Mouse (Mus musculus) testis, postnatal 14 days (tissue): ENCODE measurements at regions not wholly inside any gene's neighbourhood (a gene's known extent, or its start where the extent isn't known, plus 50 kb on each side); places are given as distances from the start of the nearest gene placed in this dataset.
"Not testable (repeated sequence)": the region's sequence is repeated elsewhere in the genome, so short reads cannot be mapped to it uniquely, and the experiment has no call there.

Experiments used
- DNase-seq: peaks from one replicate; pipeline ENCODE4 v3.0.0; 2021; ENCODE audit warnings: low spot score

GRCm38 (mm10) chr16:50533881-50534280 lies 57.1 kb downstream of the Ccdc54 start:
- DNase-seq = no peak

GRCm38 (mm10) chr16:50529511-50530416 lies 61.2 kb downstream of the Ccdc54 start:
- DNase-seq = peak; percentile 84

- peak; percentile 76 for DNase-seq
These were observed 62.1 kb downstream of the Ccdc54 start for GRCm38 (mm10) chr16:50528677-50529510.

GRCm38 (mm10) chr16:50528355-50528676 lies 62.6 kb downstream of the Ccdc54 start:
- no peak for DNase-seq

- DNase-seq = not testable (repeated sequence)
These were observed 64.0 kb downstream of the Ccdc54 start for GRCm38 (mm10) chr16:50526930-50527329.

- peak; percentile 36 for DNase-seq
These were observed 65.0 kb downstream of the Ccdc54 start for GRCm38 (mm10) chr16:50525934-50526366.

- no peak for DNase-seq
These were observed 65.5 kb downstream of the Ccdc54 start for GRCm38 (mm10) chr16:50525504-50525903.

GRCm38 (mm10) chr16:50519610-50520009 lies 71.3 kb downstream of the Ccdc54 start:
- DNase-seq = peak; percentile 9

- DNase-seq = no peak
These were observed 74.4 kb downstream of the Ccdc54 start for GRCm38 (mm10) chr16:50516579-50516978.

- no peak for DNase-seq
These were observed 75.9 kb downstream of the Ccdc54 start for GRCm38 (mm10) chr16:50515039-50515438.

GRCm38 (mm10) chr16:50512080-50512479 lies 78.9 kb downstream of the Ccdc54 start:
- DNase-seq = no peak

GRCm38 (mm10) chr16:50509529-50509895 lies 77.3 kb upstream of the Bbx start:
- DNase-seq = no peak

GRCm38 (mm10) chr16:50508673-50509528 lies 76.7 kb upstream of the Bbx start:
- no peak for DNase-seq

GRCm38 (mm10) chr16:50504619-50505018 lies 72.4 kb upstream of the Bbx start:
- DNase-seq = no peak

- DNase-seq = no peak
These were observed 66.7 kb upstream of the Bbx start for GRCm38 (mm10) chr16:50498909-50499308.

GRCm38 (mm10) chr16:50493662-50494061 lies 61.5 kb upstream of the Bbx start:
- DNase-seq = no peak

- DNase-seq = no peak
These were observed 57.1 kb upstream of the Bbx start for GRCm38 (mm10) chr16:50489244-50489643.

- no peak for DNase-seq
These were observed 50.2 kb upstream of the Bbx start for GRCm38 (mm10) chr16:50482360-50482786.
